Mouse (Mus musculus): ENCODE measurements at regions not wholly inside any gene's neighbourhood (a gene's known extent, or its start where the extent isn't known, plus 50 kb on each side); places are given as distances from the start of the nearest gene placed in this dataset.

GRCm38 (mm10) chr5:106285152-106285551 is 172.8 kb downstream of the Barhl2 start:
- TF ChIP-seq POLR2A (IDR thresholded peaks at IDR 0.05; ENCODE audit: low read depth, low read length): no peak
- TF ChIP-seq CTCF (IDR thresholded peaks at IDR 0.05; ENCODE audit: borderline replicate concordance, insufficient read depth, low read length): no peak
- H3K4me1 ChIP-seq (ENCODE audit: control insufficient read depth, insufficient read depth, low read length): no peaks in the 10 kb centered on the region
- H3K27ac ChIP-seq (ENCODE audit: insufficient read depth, low read length): no peak overlapping the region
- H3K4me3 ChIP-seq (ENCODE audit: insufficient read depth, low read length): no peak overlapping the region

- H3K4me3 ChIP-seq (ENCODE audit: insufficient read depth, low read length): no peak overlapping the region
- H3K4me1 ChIP-seq (ENCODE audit: control insufficient read depth, insufficient read depth, low read length): no peaks in the 10 kb centered on the region
- no peak for TF ChIP-seq CTCF (IDR thresholded peaks at IDR 0.05; ENCODE audit: borderline replicate concordance, insufficient read depth, low read length)
- no peak for TF ChIP-seq POLR2A (IDR thresholded peaks at IDR 0.05; ENCODE audit: low read depth, low read length)
- H3K27ac ChIP-seq (ENCODE audit: insufficient read depth, low read length): no peak overlapping the region
These were observed 173.2 kb downstream of the Barhl2 start for GRCm38 (mm10) chr5:106284731-106285130.

GRCm38 (mm10) chr5:106282646-106283045 is 175.3 kb downstream of the Barhl2 start:
- no peaks in the 10 kb centered on the region for H3K4me1 ChIP-seq (ENCODE audit: control insufficient read depth, insufficient read depth, low read length)
- no peak overlapping the region for H3K27ac ChIP-seq (ENCODE audit: insufficient read depth, low read length)
- no peak overlapping the region for H3K4me3 ChIP-seq (ENCODE audit: insufficient read depth, low read length)
- TF ChIP-seq CTCF (IDR thresholded peaks at IDR 0.05; ENCODE audit: borderline replicate concordance, insufficient read depth, low read length): no peak
- no peak for TF ChIP-seq POLR2A (IDR thresholded peaks at IDR 0.05; ENCODE audit: low read depth, low read length)

GRCm38 (mm10) chr5:106277786-106278185 is 180.2 kb downstream of the Barhl2 start:
- no peak overlapping the region for H3K27ac ChIP-seq (ENCODE audit: insufficient read depth, low read length)
- no peak overlapping the region for H3K4me3 ChIP-seq (ENCODE audit: insufficient read depth, low read length)
- TF ChIP-seq POLR2A (IDR thresholded peaks at IDR 0.05; ENCODE audit: low read depth, low read length): no peak
- TF ChIP-seq CTCF (IDR thresholded peaks at IDR 0.05; ENCODE audit: borderline replicate concordance, insufficient read depth, low read length): no peak
- no peaks in the 10 kb centered on the region for H3K4me1 ChIP-seq (ENCODE audit: control insufficient read depth, insufficient read depth, low read length)

- TF ChIP-seq POLR2A (IDR thresholded peaks at IDR 0.05; ENCODE audit: low read depth, low read length) (no peak), CTCF (IDR thresholded peaks at IDR 0.05; ENCODE audit: borderline replicate concordance, insufficient read depth, low read length) (no peak)
- Histone ChIP-seq H3K4me1 (ENCODE audit: control insufficient read depth, insufficient read depth, low read length) (no peaks in the 10 kb centered on the region), H3K4me3 (ENCODE audit: insufficient read depth, low read length) (no peak overlapping the region), H3K27ac (ENCODE audit: insufficient read depth, low read length) (no peak overlapping the region)
These were observed 180.7 kb downstream of the Barhl2 start for GRCm38 (mm10) chr5:106277231-106277630.

GRCm38 (mm10) chr5:106276186-106276585 is 181.8 kb downstream of the Barhl2 start:
- TF ChIP-seq POLR2A (IDR thresholded peaks at IDR 0.05; ENCODE audit: low read depth, low read length): no peak
- TF ChIP-seq CTCF (IDR thresholded peaks at IDR 0.05; ENCODE audit: borderline replicate concordance, insufficient read depth, low read length): no peak
- Histone ChIP-seq H3K4me1 (ENCODE audit: control insufficient read depth, insufficient read depth, low read length) (no peaks in the 10 kb centered on the region), H3K27ac (ENCODE audit: insufficient read depth, low read length) (no peak overlapping the region), H3K4me3 (ENCODE audit: insufficient read depth, low read length) (no peak overlapping the region)

GRCm38 (mm10) chr5:106274617-106275016 is 183.3 kb downstream of the Barhl2 start:
- Histone ChIP-seq H3K4me1 (ENCODE audit: control insufficient read depth, insufficient read depth, low read length) (no peaks in the 10 kb centered on the region), H3K4me3 (ENCODE audit: insufficient read depth, low read length) (no peak overlapping the region), H3K27ac (ENCODE audit: insufficient read depth, low read length) (no peak overlapping the region)
- TF ChIP-seq CTCF (IDR thresholded peaks at IDR 0.05; ENCODE audit: borderline replicate concordance, insufficient read depth, low read length): 0 out of 2 replicates have a peak, but pooled peaks have one; percentile 28
- TF ChIP-seq POLR2A (IDR thresholded peaks at IDR 0.05; ENCODE audit: low read depth, low read length): no peak

- H3K27ac ChIP-seq (ENCODE audit: insufficient read depth, low read length): no peak overlapping the region
- H3K4me3 ChIP-seq (ENCODE audit: insufficient read depth, low read length): no peak overlapping the region
- TF ChIP-seq POLR2A (IDR thresholded peaks at IDR 0.05; ENCODE audit: low read depth, low read length) (no peak), CTCF (IDR thresholded peaks at IDR 0.05; ENCODE audit: borderline replicate concordance, insufficient read depth, low read length) (no peak)
- no peaks in the 10 kb centered on the region for H3K4me1 ChIP-seq (ENCODE audit: control insufficient read depth, insufficient read depth, low read length)
These were observed 193.4 kb downstream of the Barhl2 start for GRCm38 (mm10) chr5:106264536-106264935.

GRCm38 (mm10) chr5:106257179-106257578 is 200.8 kb downstream of the Barhl2 start:
- no peak overlapping the region for H3K27ac ChIP-seq (ENCODE audit: insufficient read depth, low read length)
- H3K4me1 ChIP-seq (ENCODE audit: control insufficient read depth, insufficient read depth, low read length): no peaks in the 10 kb centered on the region
- TF ChIP-seq POLR2A (IDR thresholded peaks at IDR 0.05; ENCODE audit: low read depth, low read length): no peak
- TF ChIP-seq CTCF (IDR thresholded peaks at IDR 0.05; ENCODE audit: borderline replicate concordance, insufficient read depth, low read length): no peak
- no peak overlapping the region for H3K4me3 ChIP-seq (ENCODE audit: insufficient read depth, low read length)

GRCm38 (mm10) chr5:106229154-106229553 is 228.8 kb downstream of the Barhl2 start:
- no peaks in the 10 kb centered on the region for H3K4me1 ChIP-seq (ENCODE audit: control insufficient read depth, insufficient read depth, low read length)
- H3K27ac ChIP-seq (ENCODE audit: insufficient read depth, low read length): no peak overlapping the region
- no peak overlapping the region for H3K4me3 ChIP-seq (ENCODE audit: insufficient read depth, low read length)
- TF ChIP-seq POLR2A (IDR thresholded peaks at IDR 0.05; ENCODE audit: low read depth, low read length): no peak
- TF ChIP-seq CTCF (IDR thresholded peaks at IDR 0.05; ENCODE audit: borderline replicate concordance, insufficient read depth, low read length): no peak

GRCm38 (mm10) chr5:106224141-106224540 is 233.8 kb downstream of the Barhl2 start:
- no peak for TF ChIP-seq POLR2A (IDR thresholded peaks at IDR 0.05; ENCODE audit: low read depth, low read length)
- no peak for TF ChIP-seq CTCF (IDR thresholded peaks at IDR 0.05; ENCODE audit: borderline replicate concordance, insufficient read depth, low read length)
- Histone ChIP-seq H3K27ac (ENCODE audit: insufficient read depth, low read length) (no peak overlapping the region), H3K4me3 (ENCODE audit: insufficient read depth, low read length) (no peak overlapping the region), H3K4me1 (ENCODE audit: control insufficient read depth, insufficient read depth, low read length) (no peaks in the 10 kb centered on the region)

Measured in embryonic fibroblast, embryonic 13.5 days (primary cell).